Mouse (Mus musculus): ENCODE measurements around the gene Ptprn2. TPM values are rescaled to one million over a fixed set of nuclear protein-coding genes. Genes with fewer than 3 reads are reported as not detected.

The Ptprn2 gene
- polyA plus RNA-seq, 1 experiment from 2014 or later: 0.08 TPM

DNA sequence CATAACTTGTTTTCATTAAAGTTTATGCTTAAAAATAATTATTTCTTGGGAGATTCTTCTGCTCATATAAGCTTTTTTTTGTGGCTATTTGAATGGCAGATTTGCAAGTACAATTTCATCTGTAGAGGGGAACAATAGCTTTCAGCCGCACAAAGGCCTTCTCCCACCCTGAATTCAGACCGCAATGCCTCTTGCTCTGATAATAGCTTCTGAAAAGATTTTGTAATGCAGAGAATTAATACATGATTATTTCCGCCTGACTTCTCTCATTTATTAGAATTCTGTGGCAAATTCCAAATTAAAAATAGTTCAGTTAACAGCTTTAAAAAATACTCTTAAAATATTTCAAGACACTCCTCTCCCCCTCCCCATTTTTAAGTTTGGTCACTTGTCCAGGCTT is 671.3 kb downstream of the Ptprn2 start:
- no peak for ATAC-seq (ENCODE audit: insufficient number of reproducible peaks, insufficient read depth, low FRiP score, low TSS enrichment, low read depth)
- 62% methylated on average over 3 of the region's 3 CpGs for WGBS
- Histone ChIP-seq H3K27me3 (peaks cover 99% of the 10 kb centered on the region), H3K4me3 (no peak overlapping the region), H3K4me2 (no peak overlapping the region), H3K9ac (no peak overlapping the region), H3K27ac (no peak overlapping the region), H3K4me1 (peaks cover 43% of the 10 kb centered on the region), H3K36me3 (no peaks in the 10 kb centered on the region), H3K9me3 (no peaks in the 10 kb centered on the region)

GRCm38 (mm10) chr12:117157249-117157648 is 671.7 kb downstream of the Ptprn2 start:
- Histone ChIP-seq H3K4me1 (peaks cover 43% of the 10 kb centered on the region), H3K9me3 (no peaks in the 10 kb centered on the region), H3K9ac (no peak overlapping the region), H3K4me2 (no peak overlapping the region), H3K36me3 (no peaks in the 10 kb centered on the region), H3K4me3 (no peak overlapping the region), H3K27me3 (peaks cover 99% of the 10 kb centered on the region), H3K27ac (no peak overlapping the region)
- WGBS: 65% methylated on average over 2 of the region's 2 CpGs
- no peak for ATAC-seq (ENCODE audit: insufficient number of reproducible peaks, insufficient read depth, low FRiP score, low TSS enrichment, low read depth)

GRCm38 (mm10) chr12:117157660-117158386 is 672.3 kb downstream of the Ptprn2 start:
- H3K27me3 ChIP-seq: peaks cover 96% of the 10 kb centered on the region
- ATAC-seq (ENCODE audit: insufficient number of reproducible peaks, insufficient read depth, low FRiP score, low TSS enrichment, low read depth): no peak
- H3K4me1 ChIP-seq: peaks cover 41% of the 10 kb centered on the region
- H3K9me3 ChIP-seq: no peaks in the 10 kb centered on the region
- H3K36me3 ChIP-seq: no peaks in the 10 kb centered on the region
- H3K4me3 ChIP-seq: no peak overlapping the region
- no peak overlapping the region for H3K27ac ChIP-seq
- WGBS: 25% methylated on average over 9 of the region's 9 CpGs
- H3K4me2 ChIP-seq: no peak overlapping the region
- no peak overlapping the region for H3K9ac ChIP-seq

- Histone ChIP-seq H3K27ac (no peak overlapping the region), H3K4me3 (no peak overlapping the region), H3K4me1 (peaks cover 31% of the 10 kb centered on the region), H3K27me3 (peaks cover 87% of the 10 kb centered on the region), H3K9me3 (no peaks in the 10 kb centered on the region), H3K4me2 (0 out of 2 replicates have a peak overlapping the region, but pooled peaks have one; percentile 57), H3K9ac (no peak overlapping the region), H3K36me3 (no peaks in the 10 kb centered on the region)
- ATAC-seq (ENCODE audit: insufficient number of reproducible peaks, insufficient read depth, low FRiP score, low TSS enrichment, low read depth): no peak
- WGBS: 10% methylated on average over 17 of the region's 17 CpGs
Observed at GRCm38 (mm10) chr12:117158950-117159668, 673.6 kb downstream of the Ptprn2 start.

DNA sequence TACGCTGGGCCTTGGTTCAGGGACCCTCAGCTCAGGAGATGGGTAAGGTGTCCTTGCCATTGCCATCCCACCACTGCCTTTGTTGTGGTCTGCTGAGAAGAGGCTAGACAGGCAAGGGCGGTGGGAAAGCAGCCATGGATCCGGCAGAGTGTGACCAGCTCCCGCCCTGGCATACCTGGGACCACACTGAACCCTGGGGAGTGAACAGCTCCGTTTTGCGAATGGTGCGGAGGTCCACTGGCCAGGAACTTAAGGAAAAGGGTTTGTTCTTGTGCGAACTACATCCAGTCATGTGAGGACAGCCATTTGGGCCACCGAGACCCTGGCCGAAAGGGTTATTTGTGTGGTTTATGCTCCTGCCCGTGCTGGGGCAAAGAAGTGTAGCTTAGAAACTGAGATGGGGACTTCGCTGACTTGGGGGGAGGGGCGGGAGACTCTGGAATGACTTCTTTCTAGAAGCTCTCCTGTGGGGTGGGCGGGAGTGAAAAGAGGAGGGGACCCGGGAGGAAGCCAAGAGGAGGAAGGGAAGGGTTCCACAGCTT is 674.2 kb downstream of the Ptprn2 start:
- Histone ChIP-seq H3K27ac (no peak overlapping the region), H3K9me3 (no peaks in the 10 kb centered on the region), H3K4me2 (peak overlapping the region; percentile 57), H3K9ac (no peak overlapping the region), H3K36me3 (no peaks in the 10 kb centered on the region), H3K4me1 (peaks cover 25% of the 10 kb centered on the region), H3K4me3 (peak overlapping the region; percentile 30), H3K27me3 (peaks cover 80% of the 10 kb centered on the region)
- no peak for ATAC-seq (ENCODE audit: insufficient number of reproducible peaks, insufficient read depth, low FRiP score, low TSS enrichment, low read depth)
- 8% methylated on average over 15 of the region's 15 CpGs for WGBS

GRCm38 (mm10) chr12:117160211-117160891 is 674.8 kb downstream of the Ptprn2 start:
- no peak for ATAC-seq (ENCODE audit: insufficient number of reproducible peaks, insufficient read depth, low FRiP score, low TSS enrichment, low read depth)
- Histone ChIP-seq H3K27me3 (peaks cover 74% of the 10 kb centered on the region), H3K4me1 (peaks cover 19% of the 10 kb centered on the region), H3K9ac (peak overlapping the region; percentile 46; the same call in 1 of the 2 replicates), H3K4me2 (peak overlapping the region; percentile 57), H3K4me3 (peak overlapping the region; percentile 30), H3K9me3 (no peaks in the 10 kb centered on the region), H3K36me3 (no peaks in the 10 kb centered on the region), H3K27ac (no peak overlapping the region)
- 5% methylated on average over 29 of the region's 30 CpGs for WGBS

- ATAC-seq (ENCODE audit: insufficient number of reproducible peaks, insufficient read depth, low FRiP score, low TSS enrichment, low read depth): no peak
- 75% methylated on average over 3 of the region's 3 CpGs for WGBS
- peaks cover 15% of the 10 kb centered on the region for H3K4me1 ChIP-seq
- peaks cover 57% of the 10 kb centered on the region for H3K27me3 ChIP-seq
- no peak overlapping the region for H3K9ac ChIP-seq
- H3K36me3 ChIP-seq: no peaks in the 10 kb centered on the region
- no peaks in the 10 kb centered on the region for H3K9me3 ChIP-seq
- no peak overlapping the region for H3K4me2 ChIP-seq
- H3K27ac ChIP-seq: no peak overlapping the region
- no peak overlapping the region for H3K4me3 ChIP-seq
Observed at GRCm38 (mm10) chr12:117162180-117162579, 676.7 kb downstream of the Ptprn2 start.

GRCm38 (mm10) chr12:117163789-117164188 is 678.3 kb downstream of the Ptprn2 start:
- Histone ChIP-seq H3K36me3 (no peaks in the 10 kb centered on the region), H3K27me3 (peaks cover 43% of the 10 kb centered on the region), H3K4me1 (peaks cover 15% of the 10 kb centered on the region), H3K4me3 (no peak overlapping the region), H3K9me3 (no peaks in the 10 kb centered on the region), H3K27ac (no peak overlapping the region), H3K4me2 (no peak overlapping the region), H3K9ac (no peak overlapping the region)
- no peak for ATAC-seq (ENCODE audit: insufficient number of reproducible peaks, insufficient read depth, low FRiP score, low TSS enrichment, low read depth)
- 58% methylated on average over 3 of the region's 3 CpGs for WGBS

- Histone ChIP-seq H3K9me3 (no peaks in the 10 kb centered on the region), H3K27ac (no peak overlapping the region), H3K36me3 (no peaks in the 10 kb centered on the region), H3K4me1 (no peaks in the 10 kb centered on the region), H3K4me3 (no peak overlapping the region), H3K27me3 (peaks cover 22% of the 10 kb centered on the region), H3K9ac (no peak overlapping the region), H3K4me2 (no peak overlapping the region)
- WGBS: 65% methylated on average over 5 of the region's 5 CpGs
- no peak for ATAC-seq (ENCODE audit: insufficient number of reproducible peaks, insufficient read depth, low FRiP score, low TSS enrichment, low read depth)
Observed at GRCm38 (mm10) chr12:117166266-117166665, 680.7 kb downstream of the Ptprn2 start.

- H3K27ac ChIP-seq: no peak overlapping the region
- ATAC-seq (ENCODE audit: insufficient number of reproducible peaks, insufficient read depth, low FRiP score, low TSS enrichment, low read depth): no peak
- no peak overlapping the region for H3K4me3 ChIP-seq
- H3K36me3 ChIP-seq: no peaks in the 10 kb centered on the region
- H3K9ac ChIP-seq: no peak overlapping the region
- WGBS: 50% methylated on average over 5 of the region's 5 CpGs
- H3K4me2 ChIP-seq: no peak overlapping the region
- peaks cover 16% of the 10 kb centered on the region for H3K4me1 ChIP-seq
- no peaks in the 10 kb centered on the region for H3K9me3 ChIP-seq
- H3K27me3 ChIP-seq: peaks cover 14% of the 10 kb centered on the region
Observed at GRCm38 (mm10) chr12:117169670-117170069, 684.1 kb downstream of the Ptprn2 start.

GRCm38 (mm10) chr12:117172529-117172884 is 687.0 kb downstream of the Ptprn2 start:
- no peak overlapping the region for H3K4me2 ChIP-seq
- no peaks in the 10 kb centered on the region for H3K36me3 ChIP-seq
- peaks cover 13% of the 10 kb centered on the region for H3K27me3 ChIP-seq
- ATAC-seq (ENCODE audit: insufficient number of reproducible peaks, insufficient read depth, low FRiP score, low TSS enrichment, low read depth): 0 out of 2 replicates have a peak, but pooled peaks have one; percentile 5
- 51% methylated on average over 2 of the region's 2 CpGs for WGBS
- no peaks in the 10 kb centered on the region for H3K9me3 ChIP-seq
- no peak overlapping the region for H3K27ac ChIP-seq
- no peak overlapping the region for H3K4me3 ChIP-seq
- no peak overlapping the region for H3K9ac ChIP-seq
- H3K4me1 ChIP-seq: peaks cover 16% of the 10 kb centered on the region

Data from embryonic facial prominence, embryonic 13.5 days (tissue).